10 mouse cellular contexts compared by ENCODE assay signal in genomic region chr19:47508771-47509281, GRCm38 (mm10). TPM values are rescaled to one million over a fixed set of nuclear protein-coding genes. Genes with fewer than 3 reads are reported as not detected.
DNase-seq lines count a peak whose midpoint lies in the region; ATAC-seq and TF ChIP-seq lines count a peak whose summit lies in the region.
"Had no signal": no experiment of that assay in that cellular context is flagged by ENCODE, and none has a peak within 500 bp of the region (broad histone marks: within the 10 kb centered on the region; RNA-seq: fewer than 3 reads in every experiment).

No protein-coding gene starts in this region.

- no peaks in the 10 kb centered on the region for H3K27me3 ChIP-seq in C2C12 (ENCODE audit: control insufficient read depth, insufficient read depth, insufficient read length)
- H3K27me3 ChIP-seq in lung, embryonic 15.5 days, result no peaks in the 10 kb centered on the region
- H3K27me3 ChIP-seq in forebrain, embryonic 12.5 days, result no peaks in the 10 kb centered on the region

- H3K9ac ChIP-seq in lung, embryonic 15.5 days, result no peak overlapping the region
- no peak overlapping the region for H3K9ac ChIP-seq in forebrain, embryonic 12.5 days

- H3K79me3 ChIP-seq in C2C12 (ENCODE audit: low read depth), result peaks cover 13% of the 10 kb centered on the region

- TF ChIP-seq CTCF in C2C12 (IDR thresholded peaks at IDR 0.05; ENCODE audit: control insufficient read depth, insufficient read depth, insufficient read length), result no peak

- WGBS in lung, embryonic 15.5 days, result 24% methylated on average over 5 of the region's 5 CpGs
- WGBS in forebrain, embryonic 12.5 days, result 78% methylated on average over 5 of the region's 5 CpGs

- no peak overlapping the region for H3K4me3 ChIP-seq in C2C12 (ENCODE audit: insufficient read depth, poor library complexity, severe bottlenecking)
- H3K4me3 ChIP-seq in lung, embryonic 15.5 days, result no peak overlapping the region
- H3K4me3 ChIP-seq in forebrain, embryonic 12.5 days (replicated peaks), result no peak overlapping the region

- H3K36me3 ChIP-seq in C2C12 (ENCODE audit: control insufficient read depth, insufficient read depth), result peaks cover 41% of the 10 kb centered on the region
- no peaks in the 10 kb centered on the region for H3K36me3 ChIP-seq in lung, embryonic 15.5 days
- H3K36me3 ChIP-seq in forebrain, embryonic 12.5 days (replicated peaks), result peaks cover 28% of the 10 kb centered on the region

- DNase-seq in CD4-positive, CD25-positive, alpha-beta regulatory T cell, adult 2 months (ENCODE audit: low read depth, low spot score), result peak; percentile 36
- DNase-seq in induced T-regulatory cell, adult 2 months (ENCODE audit: low read depth), result peak; percentile 72
- no peak for DNase-seq in layer of hippocampus, postnatal 10 days (ENCODE audit: low spot score in 2 of 2)
- DNase-seq in layer of hippocampus, adult 18-20 months (ENCODE audit: low spot score in 2 of 2), result no peak
- DNase-seq: layer of hippocampus, adult 9-11 months; right cerebral cortex, postnatal 25 days had no signal

- no peak overlapping the region for H3K4me2 ChIP-seq in lung, embryonic 15.5 days
- H3K4me2 ChIP-seq in forebrain, embryonic 12.5 days, result no peak overlapping the region

- no peaks in the 10 kb centered on the region for H3K9me3 ChIP-seq in lung, embryonic 15.5 days
- no peaks in the 10 kb centered on the region for H3K9me3 ChIP-seq in forebrain, embryonic 12.5 days

- H3ac ChIP-seq in C2C12 (ENCODE audit: control insufficient read depth, insufficient read length, low read depth), result peak overlapping the region; percentile 46

- peaks cover 55% of the 10 kb centered on the region for H3K4me1 ChIP-seq in lung, embryonic 15.5 days
- peaks cover 17% of the 10 kb centered on the region for H3K4me1 ChIP-seq in forebrain, embryonic 12.5 days

- H3K27ac ChIP-seq in lung, embryonic 15.5 days, result peak overlapping the region; percentile 90
- H3K27ac ChIP-seq in forebrain, embryonic 12.5 days, result no peak overlapping the region

- H3K79me2 ChIP-seq in C2C12 (ENCODE audit: control insufficient read depth, insufficient read depth), result peaks cover 32% of the 10 kb centered on the region

- ATAC-seq in CD4-positive, CD25-positive, alpha-beta regulatory T cell, adult 4 months, result no peak
- ATAC-seq in lung, embryonic 15.5 days (ENCODE audit: borderline replicate concordance, extremely low read depth, low FRiP score, low TSS enrichment), result peak; percentile 31; the same call in 1 of the 2 replicates
- no peak for ATAC-seq in forebrain, embryonic 12.5 days (ENCODE audit: low FRiP score)

TF ChIP-seq in C2C12, 6 proteins besides CTCF, POLR2A, EP300 and RAD21:
- TF ChIP-seq CEBPB (IDR thresholded peaks at IDR 0.05; ENCODE audit: low read depth) (no peak), MYOG (IDR thresholded peaks at IDR 0.05; ENCODE audit: control insufficient read depth, extremely low read depth, insufficient read length) (no peak), MYOD1 (IDR thresholded peaks at IDR 0.05; ENCODE audit: control insufficient read depth, insufficient read length, low read depth) (peak; percentile 87), FOSL1 (IDR thresholded peaks at IDR 0.05; ENCODE audit: insufficient read depth, low read length, poor library complexity, severe bottlenecking) (peak; percentile 10), USF1 (IDR thresholded peaks at IDR 0.05; ENCODE audit: low read depth) (no peak), MAX (IDR thresholded peaks at IDR 0.05) (peak; percentile 66)

RNA-seq across cellular contexts. Expression of gene Stn1, which starts 28.5 kb away (rescaled TPM):
- polyA plus RNA-seq in CD4-positive, CD25-positive, alpha-beta regulatory T cell, adult 4 months (2017; shearing (Covaris generic)), result 10 to 100 TPM; 37.8 to 49.1 TPM
- polyA plus RNA-seq in C2C12 (2012; fragmentation: generic; extraction: Trizol), result 50.7 TPM
- 55.9 TPM in 2 replicates for polyA plus RNA-seq in lung, embryonic 15.5 days (2015; fragmentation: Nextera tagmentation; extraction: Ambion mirVana)
- total RNA-seq in layer of hippocampus, postnatal 10 days (2021), result 10 to 100 TPM; 20.1 to 23.9 TPM
- 37.2 and 45.3 TPM in 2 replicates for polyA plus RNA-seq in forebrain, embryonic 12.5 days (2016; fragmentation: Nextera tagmentation; extraction: Ambion mirVana)
- 10 to 100 TPM; 21.0 to 22.8 TPM for total RNA-seq in layer of hippocampus, adult 18-20 months (2021)

RNA-seq across cellular contexts. Expression of gene Sh3pxd2a, which starts 44.6 kb away (rescaled TPM):
- polyA plus RNA-seq in CD4-positive, CD25-positive, alpha-beta regulatory T cell, adult 4 months (2017; shearing (Covaris generic)), result 1 to 10 TPM in 1 of 2 experiments, under 1 TPM in 1; 0.60 to 1.9 TPM
- polyA plus RNA-seq in C2C12 (2012; fragmentation: generic; extraction: Trizol), result 22.2 TPM
- polyA plus RNA-seq in lung, embryonic 15.5 days (2015; fragmentation: Nextera tagmentation; extraction: Ambion mirVana), result 6.8 and 7.1 TPM in 2 replicates
- 10 to 100 TPM; 28.0 to 29.1 TPM for total RNA-seq in layer of hippocampus, postnatal 10 days (2021)
- polyA plus RNA-seq in forebrain, embryonic 12.5 days (2016; fragmentation: Nextera tagmentation; extraction: Ambion mirVana), result 3.7 TPM in 2 replicates
- total RNA-seq in layer of hippocampus, adult 18-20 months (2021), result 10 to 100 TPM; 33.4 to 35.4 TPM

Comparison
In these comparisons a context has a peak if more than half of its experiments do, and no peak if none do; other contexts are left out.
1. DNase-seq: peak in CD4-positive, CD25-positive, alpha-beta regulatory T cell, adult 2 months (single experiment) and induced T-regulatory cell, adult 2 months (single experiment); none in layer of hippocampus, postnatal 10 days (0 of 2) and layer of hippocampus, adult 18-20 months (0 of 2).